Mouse (Mus musculus): ENCODE measurements around the gene Rab30. TPM values are rescaled to one million over a fixed set of nuclear protein-coding genes. Genes with fewer than 3 reads are reported as not detected.
"Not testable (repeated sequence)": the region's sequence is repeated elsewhere in the genome, so short reads cannot be mapped to it uniquely, and the experiment has no call there.

Gene Rab30
- total and polyA plus RNA-seq, 3 experiments = 39.1 to 105 (median 66.2) TPM

DNA sequence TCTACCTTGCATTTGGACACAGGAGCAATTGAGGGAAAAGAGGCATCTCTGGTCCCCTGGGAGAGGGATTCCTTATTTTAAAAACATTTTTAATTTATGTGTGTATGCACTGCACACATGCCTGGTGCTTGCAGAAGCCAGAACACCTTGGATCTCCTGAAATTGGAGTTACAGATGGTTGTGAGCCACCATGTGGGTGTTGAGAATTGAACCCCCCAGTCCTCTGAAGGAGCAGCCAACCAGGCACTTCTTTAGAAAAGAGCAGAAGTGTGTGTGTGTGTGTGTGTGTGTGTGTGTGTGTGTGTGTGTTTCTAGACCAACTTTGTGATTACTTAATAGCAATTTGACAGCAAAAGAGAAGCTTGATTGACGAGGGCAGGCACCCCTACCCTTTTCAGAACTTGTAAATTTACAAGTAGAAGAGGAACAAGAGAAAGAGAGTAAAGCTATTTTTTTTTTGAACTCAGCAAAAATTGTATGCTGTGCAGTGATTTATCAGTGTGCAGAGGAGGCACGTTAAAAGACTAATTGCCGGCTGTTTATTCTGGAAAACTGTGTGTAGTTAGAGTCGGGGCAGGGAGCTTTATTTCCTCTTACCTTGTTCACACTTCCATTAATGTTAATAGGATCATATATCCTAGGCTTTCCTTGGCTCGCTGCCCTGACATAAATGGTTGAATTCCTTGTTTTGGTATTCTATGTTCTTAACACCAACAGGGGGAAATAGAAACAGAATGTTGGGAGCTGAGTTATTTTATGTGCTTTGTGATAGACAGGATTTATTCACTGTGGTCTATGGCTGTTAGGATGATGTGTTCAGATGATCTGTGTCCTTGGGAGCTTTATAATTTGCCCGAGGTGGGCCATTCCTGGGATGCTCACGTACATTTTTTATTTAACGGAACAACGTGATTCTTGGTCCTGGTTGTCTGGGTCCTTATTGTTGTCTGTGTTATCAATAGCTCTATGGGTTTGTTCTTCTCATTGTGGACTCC lies 25.0 kb downstream of the Rab30 start:
- H3K79me2 ChIP-seq (replicated peaks; ENCODE audit: control insufficient read depth, extremely low read depth, insufficient read depth, poor library complexity, severe bottlenecking) = no peaks in the 10 kb centered on the region
- no peaks in the 10 kb centered on the region for H3K9me3 ChIP-seq (replicated peaks; ENCODE audit: low read length)
- TF ChIP-seq PAX5 (IDR thresholded peaks at IDR 0.05; ENCODE audit: low read length) = no peak
- TF ChIP-seq NELFE (IDR thresholded peaks at IDR 0.05; ENCODE audit: low read depth, low read length) = no peak
- TF ChIP-seq KAT2A (IDR thresholded peaks at IDR 0.05; ENCODE audit: insufficient replicate concordance, low read length) = no peak
- no peak for TF ChIP-seq CTCF (conservative IDR thresholded peaks at IDR 0.05 in 1 of 2, IDR thresholded peaks at IDR 0.05 in 1 of 2; ENCODE audit: low read depth in 2 of 2, low read length in 2 of 2)
- TF ChIP-seq USF1 (IDR thresholded peaks at IDR 0.05; ENCODE audit: low read depth, low read length) = no peak
- TF ChIP-seq RCOR1 (conservative IDR thresholded peaks at IDR 0.05; ENCODE audit: low read depth, low read length) = no peak
- no peak for TF ChIP-seq BHLHE40 (IDR thresholded peaks at IDR 0.05; ENCODE audit: low read depth, low read length)
- TF ChIP-seq SMC3 (IDR thresholded peaks at IDR 0.05; ENCODE audit: low read depth, low read length) = no peak
- no peak for TF ChIP-seq ZC3H11A (IDR thresholded peaks at IDR 0.05; ENCODE audit: low read depth, low read length)
- TF ChIP-seq TBP (conservative IDR thresholded peaks at IDR 0.05; ENCODE audit: low read depth, low read length) = no peak
- no peak for TF ChIP-seq ZNF384 (IDR thresholded peaks at IDR 0.05; ENCODE audit: low read depth, low read length)
- no peak for TF ChIP-seq JUN (IDR thresholded peaks at IDR 0.05; ENCODE audit: insufficient read depth, low read depth, low read length)
- no peak for TF ChIP-seq MXI1 (IDR thresholded peaks at IDR 0.05; ENCODE audit: low read depth, low read length)
- no peak for TF ChIP-seq SIN3A (IDR thresholded peaks at IDR 0.05; ENCODE audit: low read length)
- no peak for TF ChIP-seq CHD1 (IDR thresholded peaks at IDR 0.05; ENCODE audit: low read depth, low read length)
- no peak for TF ChIP-seq IRF4 (IDR thresholded peaks at IDR 0.05; ENCODE audit: low read depth, low read length)
- TF ChIP-seq POLR2AphosphoS2 (IDR thresholded peaks at IDR 0.05; ENCODE audit: low read depth, low read length) = no peak
- no peak for TF ChIP-seq ETS1 (conservative IDR thresholded peaks at IDR 0.05; ENCODE audit: low read depth, low read length)
- H3K9ac ChIP-seq (ENCODE audit: insufficient read depth, low read depth) = no peak overlapping the region
- no peak overlapping the region for H3K27ac ChIP-seq (ENCODE audit: insufficient read depth, low read depth)
- dilution Hi-C loops (cut with MboI; ENCODE audit: extremely low pct_ligation_motif_present, extremely low pct_unique_long_range_greater_than_20kb, low sequenced_read_pairs) (no loop called here), in situ Hi-C loops (cut with MboI; ENCODE audit: low pct_ligation_motif_present, low pct_unique_long_range_greater_than_20kb, low sequenced_read_pairs) (no loop called here)
- DNase-seq (ENCODE audit: extremely low read depth) = no peak
- H3K27me3 ChIP-seq (replicated peaks) = no peaks in the 10 kb centered on the region
- no peaks in the 10 kb centered on the region; a peak in 1 of 4 replicates for H3K4me1 ChIP-seq (ENCODE audit: control insufficient read depth in 1 of 2, insufficient read depth in 2 of 2)
- no peak overlapping the region for H3K4me3 ChIP-seq (replicated peaks in 1 of 3; ENCODE audit: low read depth in 2 of 3, low read length in 2 of 3, poor library complexity in 1 of 3)
- no peaks in the 10 kb centered on the region for H3K36me3 ChIP-seq (replicated peaks in 1 of 2; ENCODE audit: control insufficient read depth in 1 of 2, insufficient read depth in 1 of 2, low read length in 1 of 2)
- no peak overlapping the region for H3K4me2 ChIP-seq (ENCODE audit: insufficient read depth, low read depth, poor library complexity, severe bottlenecking)

DNA sequence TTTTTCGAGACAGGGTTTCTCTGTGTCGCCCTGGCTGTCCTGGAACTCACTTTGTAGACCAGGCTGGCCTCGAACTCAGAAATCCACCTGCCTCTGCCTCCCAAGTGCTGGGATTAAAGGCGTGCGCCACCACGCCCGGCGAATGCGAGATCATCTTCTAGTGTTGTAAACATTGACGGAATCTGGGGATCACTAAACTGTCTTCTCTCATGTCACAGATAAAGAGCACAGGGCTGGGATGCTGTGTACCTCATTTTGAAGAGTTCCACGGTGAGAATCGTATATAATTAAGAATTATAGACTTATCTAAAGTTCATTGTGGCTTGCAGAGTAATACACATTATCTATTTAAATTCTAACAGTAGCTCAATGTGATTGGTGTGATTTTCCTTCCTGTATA lies 26.7 kb downstream of the Rab30 start:
- H3K4me1 ChIP-seq (ENCODE audit: control insufficient read depth in 1 of 2, insufficient read depth in 2 of 2); H3K27me3 ChIP-seq (replicated peaks); in situ Hi-C loops (cut with MboI; ENCODE audit: low pct_ligation_motif_present, low pct_unique_long_range_greater_than_20kb, low sequenced_read_pairs); dilution Hi-C loops (cut with MboI; ENCODE audit: extremely low pct_ligation_motif_present, extremely low pct_unique_long_range_greater_than_20kb, low sequenced_read_pairs); H3K9ac ChIP-seq (ENCODE audit: insufficient read depth, low read depth); H3K4me2 ChIP-seq (ENCODE audit: insufficient read depth, low read depth, poor library complexity, severe bottlenecking); H3K9me3 ChIP-seq (replicated peaks; ENCODE audit: low read length); H3K27ac ChIP-seq (ENCODE audit: insufficient read depth, low read depth); H3K36me3 ChIP-seq (replicated peaks in 1 of 2; ENCODE audit: control insufficient read depth in 1 of 2, insufficient read depth in 1 of 2, low read length in 1 of 2); H3K79me2 ChIP-seq (replicated peaks; ENCODE audit: control insufficient read depth, extremely low read depth, insufficient read depth, poor library complexity, severe bottlenecking); H3K4me3 ChIP-seq (replicated peaks in 1 of 3; ENCODE audit: low read depth in 2 of 3, low read length in 2 of 3, poor library complexity in 1 of 3); DNase-seq (ENCODE audit: extremely low read depth): not testable (repeated sequence)
